Mouse (Mus musculus): Measurements from ENCODE around the gene Extl1. TPM values are rescaled to one million over a fixed set of nuclear protein-coding genes. Genes with fewer than 3 reads are reported as not detected.

The Extl1 gene
- polyA plus RNA-seq, 1 experiment from 2014 or later, result 0.23 TPM

DNA sequence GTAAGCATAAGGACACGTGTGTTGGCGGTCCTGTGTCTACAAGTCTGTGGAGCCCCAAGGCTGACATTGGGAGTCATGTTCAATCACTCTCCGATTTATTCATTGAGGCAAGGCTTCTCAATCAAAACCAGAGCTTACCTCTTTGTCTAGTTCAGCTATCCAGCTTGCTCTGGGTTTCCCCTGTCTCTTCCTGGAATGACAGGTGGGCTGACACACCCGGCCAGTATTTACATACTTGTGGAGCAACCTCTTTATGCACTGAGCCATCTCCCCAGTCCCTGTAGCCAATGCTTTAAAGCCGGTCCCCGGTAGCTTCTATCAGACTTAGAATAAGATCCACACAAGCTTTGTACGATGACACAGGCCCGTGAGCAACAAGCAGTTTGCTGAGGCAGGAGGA lies 4.1 kb downstream of the Extl1 start:
- H3K36me3 ChIP-seq, result no peaks in the 10 kb centered on the region
- peaks cover 7% of the 10 kb centered on the region for H3K4me1 ChIP-seq
- H3K4me3 ChIP-seq, result no peak overlapping the region
- peaks cover 5% of the 10 kb centered on the region; the same call in 1 of the 2 replicates for H3K27me3 ChIP-seq (ENCODE audit: low read depth, poor library complexity, severe bottlenecking)
- H3K9me3 ChIP-seq (replicated peaks), result no peaks in the 10 kb centered on the region
- DNase-seq (ENCODE audit: low spot score), result no peak
- WGBS, result 90% methylated on average over 8 of the region's 8 CpGs
- no peak overlapping the region for H3K27ac ChIP-seq (replicated peaks)

DNA sequence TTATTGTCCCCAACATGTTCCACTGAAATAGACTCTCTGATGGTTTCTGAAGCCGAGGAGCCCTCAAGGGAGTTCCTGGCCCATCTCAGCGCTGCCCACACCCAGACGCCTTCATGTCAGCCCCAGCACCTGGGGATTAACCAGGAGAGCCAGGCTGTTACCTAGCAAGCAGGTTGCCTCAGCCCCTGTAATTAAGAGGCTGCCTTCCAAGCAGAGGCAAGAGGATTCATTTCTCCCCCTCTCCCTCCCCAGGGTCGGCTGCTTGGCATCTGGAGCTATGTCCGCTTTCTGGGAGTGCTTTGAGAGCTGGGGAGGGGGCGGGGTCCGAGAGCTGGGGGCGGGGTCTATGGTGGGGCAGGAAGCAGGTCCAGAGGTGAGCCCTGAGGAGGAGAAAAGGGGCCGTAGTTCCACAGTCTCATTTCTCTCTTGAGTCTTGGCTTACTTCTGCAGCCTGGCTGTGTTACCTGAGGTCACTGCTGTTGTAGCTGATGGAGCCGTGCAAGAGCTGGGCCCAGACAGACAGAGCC lies 5.5 kb downstream of the Extl1 start:
- 38% methylated on average over 10 of the region's 10 CpGs for WGBS

DNA sequence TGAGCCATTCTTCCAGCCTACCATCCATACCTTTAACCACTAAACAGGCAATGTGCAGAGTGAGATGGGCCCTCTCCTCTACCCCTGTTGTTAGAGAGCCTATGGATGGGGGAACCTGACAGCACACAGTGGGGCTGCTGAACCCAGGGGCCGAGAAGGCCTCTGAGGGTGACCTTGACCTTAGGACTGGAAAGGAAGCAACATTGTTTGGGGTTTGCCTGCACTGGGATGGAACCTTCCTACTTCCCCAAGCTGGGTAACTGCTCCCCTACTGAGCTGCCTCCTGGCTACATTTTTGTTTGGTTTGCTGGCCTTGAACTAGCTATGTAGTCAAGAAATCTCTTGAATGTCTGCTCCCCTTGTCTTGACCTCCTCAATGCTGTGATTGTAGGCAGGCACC lies 9.3 kb downstream of the Extl1 start:
- peaks cover 51% of the 10 kb centered on the region for H3K27me3 ChIP-seq (ENCODE audit: low read depth, poor library complexity, severe bottlenecking)
- 61% methylated on average over 1 of the region's 1 CpGs for WGBS
- peaks cover 31% of the 10 kb centered on the region for H3K4me1 ChIP-seq
- H3K27ac ChIP-seq (replicated peaks), result no peak overlapping the region
- H3K4me3 ChIP-seq, result no peak overlapping the region
- DNase-seq (ENCODE audit: low spot score), result no peak
- H3K36me3 ChIP-seq, result no peaks in the 10 kb centered on the region
- no peaks in the 10 kb centered on the region for H3K9me3 ChIP-seq (replicated peaks)

More for the DNA sequence above, 5.5 kb downstream of the Extl1 start:
- Histone ChIP-seq H3K4me3 (no peak overlapping the region), H3K27ac (replicated peaks) (no peak overlapping the region), H3K4me1 (peaks cover 7% of the 10 kb centered on the region), H3K9me3 (replicated peaks) (no peaks in the 10 kb centered on the region), H3K36me3 (no peaks in the 10 kb centered on the region), H3K27me3 (ENCODE audit: low read depth, poor library complexity, severe bottlenecking) (peaks cover 16% of the 10 kb centered on the region)
- DNase-seq (ENCODE audit: low spot score), result no peak

DNA sequence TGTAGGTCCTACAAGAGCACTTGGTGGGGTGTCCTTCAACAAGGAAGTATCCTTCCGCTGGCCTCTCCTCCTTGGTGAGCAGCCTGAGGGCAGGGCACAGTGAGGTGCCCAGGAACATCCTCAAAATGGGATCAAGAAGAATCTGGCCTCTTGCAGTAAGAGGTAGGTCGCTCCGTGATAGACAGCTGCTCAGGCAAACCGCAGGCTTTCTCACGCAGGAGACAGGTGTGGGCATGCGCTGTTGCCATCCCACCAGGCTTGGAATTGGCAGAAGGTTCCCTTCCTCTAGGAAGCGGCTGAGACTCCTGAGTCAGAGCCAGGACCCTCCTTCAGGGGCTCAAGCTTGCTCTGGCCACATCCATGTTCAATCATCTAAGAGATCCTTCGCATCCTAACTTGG lies 10.4 kb downstream of the Extl1 start:
- Histone ChIP-seq H3K4me1 (peaks cover 27% of the 10 kb centered on the region), H3K36me3 (no peaks in the 10 kb centered on the region), H3K27me3 (ENCODE audit: low read depth, poor library complexity, severe bottlenecking) (peaks cover 57% of the 10 kb centered on the region), H3K4me3 (no peak overlapping the region), H3K9me3 (replicated peaks) (no peaks in the 10 kb centered on the region), H3K27ac (replicated peaks) (no peak overlapping the region)
- WGBS, result 81% methylated on average over 8 of the region's 8 CpGs
- no peak for DNase-seq (ENCODE audit: low spot score)

DNA sequence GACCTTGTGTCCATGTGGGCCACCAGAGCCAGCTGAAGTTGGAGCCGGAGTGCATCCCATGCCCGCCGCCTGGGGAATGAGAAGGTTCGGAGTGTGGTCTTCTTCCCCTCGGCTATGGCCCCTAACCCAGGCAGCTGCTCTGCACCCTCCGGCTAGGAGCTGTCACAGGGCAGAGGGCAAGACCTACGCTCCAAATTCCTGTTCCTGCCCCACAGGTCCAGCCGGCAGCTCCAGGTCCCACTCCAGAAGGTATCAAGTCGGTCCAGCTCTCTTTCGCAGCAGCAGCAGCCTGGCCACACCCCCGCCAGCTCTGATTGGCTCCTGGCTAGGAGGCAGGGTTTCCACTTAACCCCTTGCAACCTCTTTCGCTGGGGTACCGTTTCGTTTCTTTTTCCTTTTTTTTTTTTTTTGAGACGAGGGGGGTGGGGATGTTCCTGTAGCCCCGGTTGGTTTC lies 11.3 kb downstream of the Extl1 start:
- Histone ChIP-seq H3K27me3 (ENCODE audit: low read depth, poor library complexity, severe bottlenecking) (peaks cover 66% of the 10 kb centered on the region), H3K36me3 (no peaks in the 10 kb centered on the region), H3K4me1 (peaks cover 23% of the 10 kb centered on the region), H3K27ac (replicated peaks) (no peak overlapping the region), H3K9me3 (replicated peaks) (no peaks in the 10 kb centered on the region), H3K4me3 (peak overlapping the region; percentile 65)
- DNase-seq (ENCODE audit: low spot score), result peak; percentile 76
- WGBS, result under 1% methylated on average over 16 of the region's 16 CpGs

DNA sequence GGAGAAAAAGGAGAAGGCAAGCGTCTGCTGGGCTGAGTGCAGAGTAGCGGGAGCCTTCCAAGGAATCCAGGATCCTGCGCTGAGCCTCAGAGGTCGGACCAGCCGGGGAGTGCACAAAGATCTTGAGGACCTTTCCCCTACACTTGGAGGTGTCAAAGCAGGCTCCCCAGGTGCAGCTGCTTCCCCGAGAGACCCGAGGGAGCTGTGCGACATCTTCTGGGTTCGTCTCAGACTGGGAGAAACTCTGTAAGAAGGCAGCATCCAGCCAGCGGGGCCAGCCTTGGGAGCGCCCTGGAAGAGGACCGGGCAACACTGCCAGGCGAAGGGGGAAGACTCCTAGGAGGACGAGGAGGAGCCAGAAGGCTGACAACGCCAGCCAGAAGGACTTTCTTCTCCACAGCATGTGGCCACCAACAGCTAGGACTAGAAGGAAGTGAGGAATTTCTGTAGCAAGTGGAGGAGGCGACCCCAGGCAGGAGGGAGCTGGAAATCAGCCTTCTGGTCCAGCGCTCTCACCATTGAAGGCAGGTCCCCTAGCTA lies 12.3 kb downstream of the Extl1 start:
- no peaks in the 10 kb centered on the region for H3K9me3 ChIP-seq (replicated peaks)
- DNase-seq (ENCODE audit: low spot score), result peak; percentile 44
- H3K36me3 ChIP-seq, result no peaks in the 10 kb centered on the region
- WGBS, result under 1% methylated on average over 17 of the region's 17 CpGs
- peak overlapping the region; percentile 65 for H3K4me3 ChIP-seq
- peaks cover 75% of the 10 kb centered on the region for H3K27me3 ChIP-seq (ENCODE audit: low read depth, poor library complexity, severe bottlenecking)
- no peak overlapping the region for H3K27ac ChIP-seq (replicated peaks)
- H3K4me1 ChIP-seq, result peaks cover 23% of the 10 kb centered on the region

DNA sequence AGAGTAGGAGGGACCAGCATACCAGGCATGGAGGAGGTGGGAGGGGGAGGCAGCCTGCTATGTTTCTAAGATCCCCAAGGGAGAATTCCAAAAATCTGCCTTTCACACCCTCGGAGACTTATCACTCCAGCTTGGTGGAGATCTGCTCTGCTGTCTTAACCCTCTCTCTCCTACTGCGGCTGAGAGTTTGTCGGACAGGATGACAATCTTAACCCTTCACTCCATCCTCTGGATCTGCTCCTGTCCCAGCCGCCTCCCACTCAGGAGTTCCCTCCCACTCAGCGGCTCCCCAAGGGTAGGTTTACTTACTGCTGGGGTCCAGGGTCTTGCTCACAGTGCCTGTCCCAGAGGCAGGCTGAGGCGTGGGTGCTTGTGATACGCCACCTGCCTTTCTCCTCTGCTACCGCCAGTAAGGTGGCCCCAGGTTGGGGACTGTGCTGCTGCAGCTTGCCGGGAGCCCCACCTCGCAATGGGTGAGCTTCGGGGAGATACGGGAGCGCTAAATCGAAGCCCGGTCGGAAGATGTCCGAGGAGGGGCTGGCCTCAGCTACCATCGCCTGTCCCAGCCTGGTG lies 12.9 kb downstream of the Extl1 start:
- WGBS, result 2% methylated on average over 18 of the region's 18 CpGs
- DNase-seq (ENCODE audit: low spot score), result peak; percentile 28
- Histone ChIP-seq H3K36me3 (no peaks in the 10 kb centered on the region), H3K27me3 (ENCODE audit: low read depth, poor library complexity, severe bottlenecking) (peaks cover 81% of the 10 kb centered on the region), H3K27ac (replicated peaks) (no peak overlapping the region), H3K9me3 (replicated peaks) (no peaks in the 10 kb centered on the region), H3K4me3 (peak overlapping the region; percentile 65), H3K4me1 (peaks cover 23% of the 10 kb centered on the region)

DNA sequence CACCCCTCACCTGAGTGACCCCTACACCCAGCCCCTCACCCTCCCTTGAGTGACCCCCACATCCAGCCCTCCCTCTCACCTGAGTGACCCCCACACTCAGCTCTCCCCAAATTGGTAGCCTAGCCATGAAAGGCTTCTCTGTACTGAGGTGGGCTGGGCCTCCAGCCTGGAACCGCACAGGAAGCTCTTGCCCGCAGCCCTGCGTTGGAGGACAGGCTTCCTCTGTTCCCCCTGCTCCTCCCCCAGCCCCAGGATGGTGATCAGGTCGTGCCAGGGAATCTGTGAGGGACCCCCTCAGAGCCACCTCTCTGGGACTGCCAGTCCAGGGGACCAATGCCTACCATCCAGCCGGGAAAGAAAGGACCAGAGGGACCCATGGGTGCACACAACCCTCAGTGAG lies 18.4 kb downstream of the Extl1 start:
- 50% methylated on average over 5 of the region's 5 CpGs for WGBS
- H3K36me3 ChIP-seq, result no peaks in the 10 kb centered on the region
- H3K4me1 ChIP-seq, result peaks cover 8% of the 10 kb centered on the region
- no peak overlapping the region for H3K4me3 ChIP-seq
- H3K9me3 ChIP-seq (replicated peaks), result no peaks in the 10 kb centered on the region
- H3K27me3 ChIP-seq (ENCODE audit: low read depth, poor library complexity, severe bottlenecking), result peaks cover 85% of the 10 kb centered on the region
- no peak overlapping the region for H3K27ac ChIP-seq (replicated peaks)
- no peak for DNase-seq (ENCODE audit: low spot score)

DNA sequence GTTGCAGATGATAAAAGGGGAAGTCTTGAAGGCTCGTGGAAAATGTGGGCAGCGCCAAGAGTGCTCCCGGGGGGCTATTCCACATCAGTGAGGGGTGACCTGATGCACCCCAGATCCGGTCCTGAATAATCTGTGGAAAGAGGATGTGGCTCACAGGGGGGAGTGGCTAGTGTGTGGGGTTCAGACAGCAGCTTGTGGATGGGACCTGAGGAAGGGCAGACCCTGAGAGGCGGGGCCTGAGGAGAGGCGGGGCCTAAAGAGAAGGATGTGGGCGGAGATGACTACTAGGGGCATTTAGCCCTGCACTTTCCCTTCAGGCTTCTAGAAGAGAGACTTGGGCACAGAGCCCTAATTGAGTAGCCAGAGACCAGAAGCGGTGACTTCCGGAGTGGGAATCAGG lies 21.1 kb downstream of the Extl1 start:
- Histone ChIP-seq H3K9me3 (replicated peaks) (no peaks in the 10 kb centered on the region), H3K4me3 (peak overlapping the region; percentile 2; the same call in 1 of the 2 replicates), H3K4me1 (peaks cover 11% of the 10 kb centered on the region), H3K27me3 (ENCODE audit: low read depth, poor library complexity, severe bottlenecking) (peaks cover 78% of the 10 kb centered on the region), H3K36me3 (no peaks in the 10 kb centered on the region), H3K27ac (replicated peaks) (no peak overlapping the region)
- WGBS, result 29% methylated on average over 9 of the region's 9 CpGs
- DNase-seq (ENCODE audit: low spot score), result no peak

DNA sequence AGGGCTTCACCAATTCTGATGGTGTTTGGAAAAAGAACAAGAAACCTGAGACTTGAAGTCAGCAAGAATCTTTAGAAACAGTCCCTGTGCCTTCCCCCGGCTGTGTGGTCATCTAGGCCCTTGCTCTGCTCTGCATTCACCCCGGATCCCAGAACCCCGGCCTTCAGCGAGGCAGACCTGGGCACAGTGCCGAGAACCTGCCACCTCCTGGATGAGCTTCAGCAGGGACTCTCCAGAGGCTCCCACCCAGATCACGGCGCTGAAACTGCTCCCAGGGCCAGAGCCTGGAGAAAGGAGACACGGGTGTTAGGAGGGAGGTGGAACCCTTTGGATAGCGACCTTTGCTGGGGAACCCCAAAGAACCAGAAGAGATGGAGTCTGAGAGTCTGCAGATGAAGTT lies 21.5 kb downstream of the Extl1 start:
- WGBS, result 74% methylated on average over 9 of the region's 9 CpGs
- H3K4me1 ChIP-seq, result peaks cover 15% of the 10 kb centered on the region
- H3K36me3 ChIP-seq, result no peaks in the 10 kb centered on the region
- no peak for DNase-seq (ENCODE audit: low spot score)
- H3K27me3 ChIP-seq (ENCODE audit: low read depth, poor library complexity, severe bottlenecking), result peaks cover 78% of the 10 kb centered on the region
- H3K9me3 ChIP-seq (replicated peaks), result no peaks in the 10 kb centered on the region
- H3K4me3 ChIP-seq, result no peak overlapping the region
- no peak overlapping the region for H3K27ac ChIP-seq (replicated peaks)

DNA sequence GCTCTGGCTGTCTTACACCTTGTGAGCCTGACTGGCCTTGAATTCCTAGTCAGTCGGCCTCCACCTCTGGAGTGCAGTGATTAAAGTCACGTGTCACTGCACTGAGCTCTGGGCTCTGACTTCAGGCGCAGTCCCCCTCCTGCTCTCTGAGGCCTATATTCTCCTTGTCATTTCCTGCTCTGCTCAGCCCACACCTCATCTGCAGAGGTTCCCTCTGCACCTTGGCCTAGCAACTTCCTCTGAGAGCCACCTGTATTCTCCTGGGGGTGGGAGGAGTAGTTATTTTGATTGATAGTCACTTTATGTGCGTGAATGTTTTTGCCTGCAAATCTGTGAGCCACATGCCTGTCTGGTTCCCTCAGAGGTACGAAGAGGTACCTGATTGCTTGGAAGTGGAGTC lies 22.4 kb downstream of the Extl1 start:
- no peak overlapping the region for H3K27ac ChIP-seq (replicated peaks)
- H3K9me3 ChIP-seq (replicated peaks), result no peaks in the 10 kb centered on the region
- DNase-seq (ENCODE audit: low spot score), result no peak
- peaks cover 72% of the 10 kb centered on the region for H3K27me3 ChIP-seq (ENCODE audit: low read depth, poor library complexity, severe bottlenecking)
- 49% methylated on average over 5 of the region's 5 CpGs for WGBS
- H3K36me3 ChIP-seq, result no peaks in the 10 kb centered on the region
- H3K4me1 ChIP-seq, result peaks cover 18% of the 10 kb centered on the region
- no peak overlapping the region for H3K4me3 ChIP-seq

DNA sequence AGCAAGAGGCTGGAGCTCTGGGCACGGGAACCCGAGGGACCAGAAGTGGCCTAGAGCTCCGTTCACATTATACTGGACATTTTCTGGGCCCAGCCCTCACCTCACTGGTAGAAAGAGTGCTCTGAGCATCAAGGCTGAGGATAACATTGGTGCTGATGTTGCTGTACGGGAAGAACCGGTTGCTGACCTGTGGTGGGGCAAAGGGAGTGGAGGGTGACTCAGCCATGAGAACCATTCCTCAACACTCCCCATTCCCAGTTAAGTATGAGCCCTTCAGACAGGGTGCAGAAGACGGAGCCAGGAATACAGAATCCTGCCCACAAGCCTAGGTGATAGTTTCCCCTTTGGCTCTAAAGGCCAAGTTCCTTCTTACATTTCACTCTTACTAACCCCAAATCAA lies 24.0 kb downstream of the Extl1 start:
- H3K4me3 ChIP-seq, result no peak overlapping the region
- no peak for DNase-seq (ENCODE audit: low spot score)
- H3K27me3 ChIP-seq (ENCODE audit: low read depth, poor library complexity, severe bottlenecking), result peaks cover 63% of the 10 kb centered on the region
- H3K9me3 ChIP-seq (replicated peaks), result no peaks in the 10 kb centered on the region
- 85% methylated on average over 6 of the region's 6 CpGs for WGBS
- H3K4me1 ChIP-seq, result peaks cover 18% of the 10 kb centered on the region
- no peak overlapping the region for H3K27ac ChIP-seq (replicated peaks)
- no peaks in the 10 kb centered on the region for H3K36me3 ChIP-seq

DNA sequence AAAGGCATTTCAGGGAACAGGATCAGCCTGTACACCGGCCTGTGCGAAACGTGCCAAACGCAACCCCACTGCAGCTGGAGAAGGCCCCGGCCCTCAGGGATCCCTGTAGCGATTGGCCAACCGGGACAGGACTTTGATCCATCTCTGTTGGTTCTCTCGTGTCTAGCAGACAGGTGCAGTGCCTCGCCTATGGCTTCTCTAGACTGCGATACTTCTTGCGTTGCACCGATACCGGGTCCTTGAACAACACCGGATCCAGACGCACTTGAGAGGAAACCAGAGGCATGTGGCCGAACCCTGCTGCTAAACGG lies 26.2 kb downstream of the Extl1 start:
- Histone ChIP-seq H3K4me3 (peak overlapping the region; percentile 40), H3K27me3 (ENCODE audit: low read depth, poor library complexity, severe bottlenecking) (peaks cover 41% of the 10 kb centered on the region), H3K27ac (replicated peaks) (peak overlapping the region; percentile 50; the same call in 1 of the 2 replicates), H3K4me1 (peaks cover 14% of the 10 kb centered on the region), H3K9me3 (replicated peaks) (no peaks in the 10 kb centered on the region), H3K36me3 (no peaks in the 10 kb centered on the region)
- DNase-seq (ENCODE audit: low spot score), result peak; percentile 17
- 30% methylated on average over 17 of the region's 17 CpGs for WGBS
